Mouse (Mus musculus) spleen, postnatal 10 days (tissue): ENCODE data around the gene Gpr137.
A peak's percentile ranks its signal among the peaks of the same experiment; 100 is the strongest.

Source experiments
- DNase-seq, 2 experiments: peaks; one replicate each; pipeline ENCODE4 v3.0.0; 2021 to 2022; ENCODE audit warnings: low spot score in 2 of 2

Gpr137 gene

DNA sequence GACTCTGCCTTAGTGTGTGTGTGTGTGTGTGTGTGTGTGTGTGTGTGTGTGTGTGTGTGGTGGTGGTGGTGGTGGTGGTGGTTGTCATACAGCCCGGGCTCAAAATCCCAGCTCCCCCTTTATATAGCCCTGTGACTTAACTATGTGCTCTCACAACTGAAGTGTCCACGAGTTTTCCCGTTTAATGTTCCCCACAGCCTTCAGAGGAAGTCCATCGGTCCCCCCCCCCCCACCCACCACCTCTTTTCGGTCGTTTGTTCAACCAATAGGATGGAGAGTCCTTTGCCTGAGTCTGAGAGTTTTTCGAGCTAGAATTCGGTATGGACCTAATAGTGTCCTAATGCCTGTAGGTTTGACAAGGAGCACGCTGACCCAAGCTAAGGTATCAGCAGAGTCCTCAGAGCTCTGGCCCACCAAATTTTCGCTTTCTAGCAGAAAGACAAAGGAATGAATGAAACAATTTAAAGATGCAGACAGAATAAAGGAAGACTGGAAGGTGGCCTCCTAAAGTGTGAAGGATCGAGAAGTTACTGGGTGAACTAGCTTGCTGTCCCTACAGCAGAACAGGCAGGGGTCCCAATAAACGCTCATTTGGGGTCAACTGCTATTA is 31.4 kb upstream of the Gpr137 start:
- DNase-seq, result no peak

DNA sequence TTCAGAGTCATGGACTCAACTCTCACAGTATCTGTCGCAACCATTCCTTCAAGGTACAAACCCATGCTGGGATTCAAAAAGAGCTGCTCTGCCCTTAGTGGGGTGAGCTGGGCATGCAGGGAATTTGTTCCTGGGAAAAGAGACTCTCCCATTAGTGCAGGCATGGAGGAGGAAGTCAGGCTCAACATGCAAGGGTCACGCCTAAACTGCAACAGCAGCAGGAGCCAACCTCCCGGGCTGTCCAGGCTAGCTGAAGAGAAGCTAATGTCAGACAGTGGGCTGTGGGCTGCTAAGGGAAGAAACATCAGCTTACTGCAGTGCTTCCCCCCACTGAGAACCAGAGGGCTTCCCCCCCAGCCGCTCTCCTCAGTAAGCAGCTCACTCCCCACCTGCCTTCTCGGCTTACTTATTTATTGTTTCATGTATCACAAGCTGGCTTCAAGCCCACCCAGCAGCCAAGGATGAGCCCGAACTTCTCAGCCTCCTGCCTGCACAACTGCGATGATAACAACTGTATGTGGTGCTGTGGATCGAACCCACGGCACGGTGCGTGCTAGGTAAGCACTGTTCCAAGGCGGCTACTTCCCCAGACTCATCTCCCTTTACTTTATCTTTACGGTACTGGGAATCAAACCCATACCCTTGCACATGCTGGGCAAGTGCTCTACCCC is 30.1 kb upstream of the Gpr137 start:
- DNase-seq, result no peak

DNA sequence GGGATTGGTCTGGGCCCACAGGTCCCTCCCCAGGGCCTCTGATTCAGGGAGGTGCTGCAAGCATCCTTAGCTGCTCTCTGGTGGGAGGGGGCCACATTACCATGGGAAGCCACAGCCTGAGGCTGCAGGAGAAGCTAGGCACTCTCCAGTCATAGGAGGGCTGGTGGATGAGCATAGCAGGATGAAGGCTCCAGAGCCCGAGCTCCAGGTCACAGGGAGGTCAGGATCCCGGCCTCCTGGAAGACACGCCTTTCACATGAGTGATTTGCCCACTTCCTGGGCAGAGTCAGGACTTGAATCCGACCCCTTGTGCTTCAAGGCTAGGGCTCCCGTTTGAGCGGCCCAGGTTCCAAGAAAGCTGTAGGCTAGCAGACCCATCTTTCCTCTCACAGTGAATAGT is 29.4 kb upstream of the Gpr137 start:
- no peak for DNase-seq

DNA sequence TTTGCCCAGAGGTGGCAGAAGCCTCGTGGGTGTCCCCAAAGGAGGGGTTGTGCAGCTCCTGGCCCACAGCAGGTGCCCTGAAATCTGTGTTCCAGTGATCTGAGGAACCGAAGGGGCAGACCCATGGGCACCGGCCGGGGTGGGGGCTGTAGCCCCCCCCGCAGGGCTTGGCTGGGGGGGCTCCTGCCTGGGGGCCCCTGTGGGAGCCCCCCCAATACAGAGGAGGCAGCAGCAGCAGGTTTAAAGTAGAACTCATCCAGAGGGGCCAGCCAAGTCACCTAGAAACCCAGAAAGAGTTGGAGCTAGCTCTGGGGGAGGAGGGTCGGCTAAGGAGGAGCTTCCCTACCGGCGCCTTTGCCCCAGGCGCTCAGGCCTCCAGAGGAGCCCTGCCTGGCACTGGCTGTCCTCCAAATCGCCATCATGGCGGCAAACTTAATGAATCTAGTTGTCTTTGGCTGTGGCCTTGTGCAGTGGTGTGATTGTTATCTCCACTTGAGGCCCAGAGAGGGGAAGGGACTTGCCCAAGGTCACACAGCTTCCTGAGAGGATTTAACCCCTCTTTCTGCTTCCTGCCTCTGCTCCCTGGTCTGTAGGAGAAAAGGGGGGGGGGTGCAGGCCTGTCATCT is 28.3 kb upstream of the Gpr137 start:
- no peak for DNase-seq

DNA sequence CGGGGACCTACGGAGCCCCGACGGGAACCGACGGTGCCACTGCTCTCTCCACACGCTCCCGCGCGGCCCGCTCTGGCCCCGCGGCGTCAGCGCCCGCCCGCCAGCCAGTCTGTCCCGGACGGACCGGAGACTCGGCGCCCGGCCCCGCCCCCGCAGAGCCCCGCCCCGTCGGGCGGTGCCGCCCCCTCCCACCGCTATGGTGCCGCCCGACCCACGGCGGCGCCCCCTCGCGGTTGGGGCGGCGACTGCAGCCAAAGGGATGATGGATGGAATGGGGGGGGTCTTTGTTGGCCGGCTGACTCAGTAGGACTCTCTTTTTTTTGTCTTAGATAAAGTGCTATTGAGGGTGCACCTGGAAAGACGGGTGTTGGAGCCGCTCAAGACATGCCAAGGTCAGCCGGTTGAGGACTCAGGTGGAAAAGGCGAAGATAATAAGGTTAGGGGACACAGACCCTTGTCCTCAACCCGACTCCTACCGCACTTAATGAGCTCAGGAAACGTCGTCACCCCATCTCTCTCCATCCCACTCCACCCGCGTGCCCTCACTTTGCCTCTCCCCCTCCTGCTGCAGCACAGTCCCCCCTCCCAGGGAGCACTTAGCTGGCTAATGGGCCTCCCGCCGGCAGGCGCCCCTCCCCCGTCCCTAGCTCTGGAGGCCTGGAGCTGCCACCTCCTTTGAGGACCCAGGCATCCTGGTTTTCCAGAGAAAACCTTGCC is 27.5 kb upstream of the Gpr137 start:
- DNase-seq, result peak; percentile 70 to 82

DNA sequence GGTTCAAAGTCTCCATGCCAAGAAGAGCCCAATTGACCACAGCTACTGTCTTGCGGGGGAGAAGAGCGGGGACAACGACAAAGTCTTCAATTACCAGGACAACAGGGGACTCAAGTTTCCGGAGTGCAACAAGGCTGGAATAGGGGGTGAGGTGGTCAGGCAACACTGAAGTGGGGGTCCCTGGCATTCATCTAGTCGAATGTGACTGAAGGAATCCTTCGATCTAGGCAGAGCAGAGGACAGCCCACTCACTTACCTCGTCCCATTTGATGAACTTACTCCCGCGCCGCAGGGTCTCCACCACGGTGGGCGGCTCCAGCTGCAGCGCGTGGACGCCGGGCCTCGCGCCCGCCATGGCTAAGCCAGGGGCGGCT is 27.0 kb upstream of the Gpr137 start:
- no peak for DNase-seq

DNA sequence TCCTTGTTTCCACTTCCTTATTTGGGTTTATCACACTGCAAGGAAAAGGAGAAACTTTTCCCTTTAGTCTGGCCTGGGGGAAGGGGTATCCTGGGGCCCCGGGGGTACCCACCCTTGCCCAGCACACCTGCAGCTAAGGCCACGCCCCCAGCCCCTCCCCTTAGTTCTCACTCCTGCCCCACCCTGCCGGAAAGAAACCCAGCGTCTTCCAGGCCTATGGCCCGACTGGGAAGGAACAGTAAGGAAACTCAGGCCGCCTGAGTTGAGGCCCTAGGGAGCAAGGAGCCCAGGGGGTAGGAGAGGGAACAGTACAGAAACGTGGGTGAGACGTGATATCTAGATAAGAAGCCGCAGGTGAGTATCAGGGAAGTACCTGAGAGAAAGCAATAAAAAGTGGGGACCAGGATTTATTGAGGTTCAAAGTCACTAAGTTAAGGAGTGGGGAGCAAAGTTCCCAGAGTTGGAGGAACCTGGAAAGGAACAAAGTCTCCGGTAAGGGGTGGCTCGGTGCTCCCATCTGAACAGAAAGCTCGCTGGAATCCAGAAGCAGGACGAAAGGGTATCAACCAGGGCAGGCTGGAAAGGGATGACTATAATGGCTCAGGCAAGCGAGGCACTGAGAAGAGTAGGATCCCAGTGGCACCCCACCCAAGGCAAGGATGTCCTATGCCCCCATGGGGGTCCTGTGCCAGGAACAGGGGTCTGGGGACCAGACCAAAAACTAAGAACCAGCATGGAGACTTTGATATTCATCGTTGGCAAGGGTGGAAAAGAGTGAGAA is 26.4 kb upstream of the Gpr137 start:
- no peak for DNase-seq

DNA sequence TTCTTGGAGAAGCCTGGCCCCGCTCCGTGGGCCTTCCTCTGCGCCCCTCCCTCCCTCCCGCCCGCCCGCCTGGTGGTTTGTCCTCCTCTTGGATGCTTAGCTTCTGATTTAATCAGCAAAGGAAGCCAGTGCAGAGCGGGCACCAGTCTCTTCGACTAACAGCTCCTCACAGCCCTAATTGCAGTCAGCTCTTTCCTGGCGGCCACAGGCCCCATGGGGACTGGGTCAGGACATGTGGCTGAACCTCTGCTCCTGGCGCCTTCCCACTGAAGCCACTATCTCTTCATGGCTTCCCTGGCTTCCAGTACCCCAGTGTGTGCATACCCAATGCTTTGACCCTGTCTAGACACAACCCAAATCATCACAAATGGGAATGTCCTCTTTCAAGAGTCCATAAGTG is 14.2 kb upstream of the Gpr137 start:
- DNase-seq, result no peak

DNA sequence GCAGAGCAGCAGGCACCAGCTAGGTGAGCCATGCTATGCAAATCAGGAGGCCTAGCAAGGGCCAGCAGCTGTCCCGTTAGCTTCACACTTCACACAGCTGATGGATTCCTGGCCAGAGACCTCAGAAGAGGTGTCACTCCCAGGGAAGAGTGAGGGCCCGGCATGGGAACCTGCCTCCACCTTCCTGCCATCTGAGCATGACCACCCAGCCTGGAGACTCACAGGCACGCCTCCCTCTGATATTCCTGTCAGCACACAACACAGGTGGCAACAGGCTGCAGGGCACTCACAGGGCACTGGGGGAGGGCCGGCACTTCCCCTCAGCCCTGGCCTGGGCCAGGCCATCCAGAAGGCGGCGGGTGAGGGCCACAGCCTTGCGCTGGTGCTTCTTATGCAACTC is 13.1 kb upstream of the Gpr137 start:
- DNase-seq, result no peak

DNA sequence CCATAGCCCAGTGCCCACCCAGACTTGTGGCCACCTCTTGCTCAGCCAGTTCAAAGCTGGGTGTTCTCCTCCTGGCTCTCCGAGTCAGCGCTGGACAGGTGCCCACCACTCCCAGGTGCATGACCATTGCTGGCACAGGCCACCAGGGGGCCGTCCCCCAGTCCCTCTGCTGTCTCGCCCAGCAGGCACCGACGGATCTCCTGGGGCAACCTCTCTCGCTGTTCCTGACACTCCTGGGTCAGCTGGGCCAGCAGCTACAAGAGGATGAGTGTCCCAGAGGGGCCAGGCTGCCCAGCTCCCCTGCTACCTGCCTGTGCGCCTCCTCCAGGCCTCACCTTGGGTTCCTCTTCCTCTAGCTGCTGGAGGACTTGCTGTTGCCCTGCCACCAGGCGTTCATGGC is 11.8 kb upstream of the Gpr137 start:
- peak in 1 of 2 experiments; percentile 61 for DNase-seq

DNA sequence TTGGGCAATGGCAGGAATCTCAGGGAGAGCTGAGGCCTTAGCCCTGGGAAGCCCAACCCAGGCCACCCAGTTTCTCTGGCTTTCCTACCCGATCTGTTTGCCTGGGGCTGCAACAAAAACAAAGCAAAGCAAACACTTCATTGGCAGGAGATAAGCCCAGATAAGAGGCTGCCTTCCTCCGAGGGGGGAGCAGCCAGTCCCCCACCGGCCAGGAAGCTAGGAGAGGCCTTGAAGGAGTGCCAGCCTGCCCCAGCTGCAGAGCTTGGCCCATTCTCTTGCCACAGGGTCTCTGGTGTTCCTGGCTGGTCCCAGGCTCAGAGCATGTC is 10.4 kb upstream of the Gpr137 start:
- DNase-seq, result no peak

DNA sequence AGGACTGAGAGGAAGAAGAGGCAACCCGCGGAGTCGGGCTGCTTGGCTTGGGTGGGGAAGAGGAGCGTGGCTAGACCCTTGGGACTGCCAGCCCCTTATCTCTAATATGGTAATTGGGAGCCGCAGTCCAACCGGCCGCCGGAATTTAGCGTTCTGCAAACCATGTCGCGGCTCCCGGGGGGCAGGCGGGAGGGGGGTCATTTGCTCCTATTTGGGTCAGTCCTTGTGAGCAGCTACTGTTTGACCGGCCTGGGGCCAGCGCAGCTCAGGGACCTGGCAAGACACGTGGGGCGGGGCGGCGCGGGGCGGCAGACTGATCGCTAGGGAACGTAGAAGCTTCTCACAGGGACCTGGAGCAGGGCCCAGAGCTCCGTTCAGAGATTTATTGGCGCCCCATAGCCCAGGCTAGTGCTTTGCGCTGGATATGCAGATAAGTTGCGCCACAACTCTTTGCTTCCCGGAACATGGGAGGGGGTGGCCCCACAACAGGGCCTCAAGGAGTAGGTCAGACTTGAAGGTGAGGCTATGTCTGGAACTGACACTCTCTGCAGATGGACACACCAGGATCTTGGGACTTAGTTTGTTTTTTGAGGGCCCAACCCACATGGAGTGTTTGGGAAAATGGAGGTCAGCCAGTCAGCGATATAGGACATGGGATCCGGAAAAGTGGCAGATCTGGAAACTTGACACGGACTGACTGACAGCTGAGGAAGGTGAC is 9.9 kb upstream of the Gpr137 start:
- DNase-seq, result peak; percentile 66 to 73

DNA sequence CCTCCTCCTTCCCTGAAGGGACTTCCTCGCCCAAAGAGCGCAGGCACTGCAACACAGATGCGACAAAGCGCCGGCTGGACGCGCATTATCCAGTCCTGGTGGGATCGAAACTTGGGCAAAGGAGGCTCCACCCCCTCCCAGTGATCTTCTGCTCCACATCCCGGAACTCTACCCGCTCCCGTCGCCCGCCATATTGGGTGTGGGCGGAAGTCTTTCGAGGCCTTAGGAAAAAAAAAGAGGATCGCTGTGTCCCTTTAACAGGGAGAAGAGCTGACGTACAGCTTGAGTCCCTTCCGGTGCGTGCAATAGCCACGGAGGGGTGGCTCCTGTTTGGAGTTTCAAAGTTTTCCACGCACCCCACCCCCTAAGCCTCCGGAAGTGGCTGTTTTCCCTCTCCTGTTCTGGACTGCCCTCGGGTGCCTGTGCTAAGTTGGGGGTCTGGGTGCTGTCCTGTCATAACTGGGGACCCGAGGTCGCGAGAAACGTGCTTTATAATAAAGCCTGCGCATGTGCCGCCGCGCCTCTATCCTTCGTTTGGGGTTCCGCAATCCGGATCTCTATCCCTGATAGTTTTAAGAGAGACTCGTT is 9.2 kb upstream of the Gpr137 start:
- peak; percentile 69 to 82 for DNase-seq

DNA sequence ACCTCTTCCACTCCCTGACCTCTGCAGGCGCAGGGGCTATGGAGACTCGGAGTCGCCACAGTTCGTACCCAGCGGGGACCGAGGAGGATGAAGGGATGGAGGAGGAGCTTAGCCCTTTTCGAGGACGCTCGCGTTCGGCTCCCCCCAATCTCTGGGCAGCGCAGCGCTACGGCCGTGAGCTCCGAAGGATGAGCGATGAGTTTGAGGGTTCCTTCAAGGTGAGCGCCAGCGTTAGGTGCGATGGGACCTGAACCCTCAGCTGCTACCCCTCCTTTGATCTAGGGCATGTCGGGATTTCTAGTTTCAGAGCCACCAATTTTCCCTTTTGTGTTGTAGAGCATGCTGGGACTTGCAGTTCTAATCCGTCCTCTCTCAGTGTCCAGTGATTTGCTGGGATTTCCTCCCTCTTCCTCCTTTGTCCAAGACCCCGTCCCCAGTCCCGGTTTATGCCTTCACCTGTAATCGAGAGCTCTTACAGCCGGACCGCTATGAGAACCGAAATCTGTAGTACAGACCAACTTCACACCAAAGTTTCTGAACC is 8.4 kb upstream of the Gpr137 start:
- DNase-seq, result no peak

DNA sequence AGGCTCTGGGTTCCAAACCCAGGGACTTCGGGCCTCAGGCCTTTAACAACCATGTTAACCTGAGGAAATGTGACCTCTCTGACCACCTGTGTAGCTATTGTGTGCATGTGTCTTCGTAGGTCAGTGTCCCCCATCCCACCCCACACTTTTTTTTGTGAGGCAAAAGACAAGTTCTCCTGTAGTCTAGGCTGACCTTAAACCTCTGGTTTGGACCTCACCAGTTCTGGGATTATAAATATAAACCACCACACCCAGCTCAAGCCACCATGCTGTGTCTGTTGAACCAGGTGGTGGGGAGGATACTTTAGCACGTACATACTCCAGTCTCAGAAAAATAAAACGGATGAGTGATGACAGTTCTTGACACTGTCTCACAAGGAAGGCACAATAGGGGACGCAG is 7.7 kb upstream of the Gpr137 start:
- DNase-seq, result no peak

DNA sequence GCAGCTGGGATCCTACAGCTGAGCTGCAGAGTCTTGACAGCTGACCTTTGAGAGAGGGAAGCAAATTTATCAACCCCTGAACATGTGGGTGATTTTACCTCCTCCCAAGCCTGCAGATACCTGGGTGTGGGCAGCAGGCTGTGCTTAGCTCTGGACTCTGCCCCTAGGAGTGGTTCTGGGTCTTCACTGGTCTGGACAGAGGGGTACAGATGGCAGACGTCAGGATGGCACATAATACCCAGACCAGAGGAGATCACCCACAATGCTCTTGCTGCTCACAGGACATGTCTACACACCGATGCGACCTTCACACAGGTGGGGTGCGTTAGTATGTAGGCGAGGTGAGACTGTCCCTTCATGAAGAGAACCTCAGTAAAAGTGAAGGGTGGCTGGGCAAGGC is 7.3 kb upstream of the Gpr137 start:
- no peak for DNase-seq

DNA sequence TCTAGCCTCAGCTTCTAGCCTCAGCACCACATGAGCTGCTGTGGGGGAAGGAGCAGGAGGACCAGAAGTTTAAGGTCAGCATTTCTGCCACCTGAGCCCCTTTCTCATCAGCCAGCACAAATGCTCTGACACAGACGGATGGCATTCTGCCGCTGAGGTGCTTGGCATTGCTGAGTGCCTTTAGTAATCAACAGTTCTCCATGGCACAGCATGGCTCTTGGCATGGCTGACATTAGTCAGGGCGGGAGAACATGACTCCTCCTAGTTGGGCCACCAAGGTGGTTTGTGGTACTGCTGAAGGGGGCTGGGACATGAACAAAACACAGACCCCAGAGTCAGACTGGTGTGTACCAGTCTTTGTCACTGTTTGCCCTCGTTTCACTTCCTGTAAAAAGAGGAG is 5.9 kb upstream of the Gpr137 start:
- DNase-seq, result no peak

DNA sequence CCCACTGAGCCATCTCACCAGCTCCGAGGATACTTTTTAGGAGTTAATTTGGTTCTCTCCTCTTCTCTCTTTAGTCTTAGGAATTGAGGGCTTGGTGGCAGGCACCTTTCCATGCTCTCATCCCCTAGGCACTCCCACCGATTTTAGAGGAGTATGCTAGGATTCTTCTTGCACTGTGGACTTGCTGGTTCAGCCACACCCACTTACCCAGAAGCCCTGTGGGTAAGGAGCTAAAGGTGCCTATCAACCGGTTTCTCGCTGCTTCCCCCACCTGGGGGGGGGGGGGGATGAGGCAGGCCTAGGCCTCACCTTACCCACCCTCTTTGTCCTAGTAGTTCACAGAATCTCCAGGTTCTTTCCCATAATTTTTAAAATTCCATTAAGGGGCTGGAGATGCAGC is 5.5 kb upstream of the Gpr137 start:
- no peak for DNase-seq

DNA sequence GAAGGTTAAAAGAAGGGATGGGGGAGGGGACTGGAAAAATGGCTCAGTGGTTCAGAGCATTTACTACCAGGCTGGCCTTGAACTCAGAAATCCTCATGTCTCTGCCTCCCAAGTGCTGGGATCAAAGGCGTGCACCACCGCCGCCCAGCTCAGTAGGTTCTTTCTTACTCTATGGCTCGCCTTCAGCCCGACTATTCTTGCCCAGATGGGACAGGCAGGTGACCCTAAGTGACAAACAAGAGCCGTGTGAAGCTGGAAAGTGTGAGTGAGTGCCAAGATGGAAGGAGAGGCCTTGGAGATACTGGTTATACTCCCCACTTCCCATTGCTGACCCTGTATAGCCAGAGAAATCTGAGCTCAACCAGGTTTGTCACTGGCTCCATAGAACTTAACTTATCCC is 1.4 kb upstream of the Gpr137 start:
- DNase-seq, result no peak

DNA sequence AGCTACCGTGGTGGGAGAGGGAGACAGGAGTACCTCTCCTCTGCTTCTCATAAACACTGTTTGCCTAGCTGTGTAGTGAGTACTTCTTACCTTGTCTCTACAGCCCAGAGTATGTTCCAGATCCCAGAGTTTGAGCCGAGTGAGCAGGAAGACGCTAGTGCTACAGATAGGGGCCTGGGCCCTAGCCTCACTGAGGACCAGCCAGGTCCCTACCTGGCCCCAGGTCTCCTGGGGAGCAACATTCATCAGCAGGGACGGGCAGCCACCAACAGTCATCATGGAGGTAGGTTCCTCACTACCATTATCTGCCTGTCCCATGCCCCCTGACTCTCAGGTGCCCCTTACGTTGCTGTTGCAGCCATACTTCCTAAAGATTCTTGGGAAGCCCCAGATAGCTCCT is 484 bp upstream of the Gpr137 start:
- no peak for DNase-seq
